Mouse (Mus musculus) urinary bladder, adult 2 months (tissue): Measurements from ENCODE around the gene Bcam. TPM values are rescaled to one million over a fixed set of nuclear protein-coding genes. Genes with fewer than 3 reads are reported as not detected.

Source experiments
- DNase-seq: peaks from one replicate; pipeline ENCODE4 v3.0.0; 2022; ENCODE audit warnings: low spot score
- polyA plus RNA-seq: library from polyadenylated mRNA; depleted of rRNA; stranded (reverse); fragments of >200 nt; gene quantifications from 2 replicates; pipeline ENCODE4 v1.2.3, GENCODE M21; 2012

The Bcam gene
- polyA plus RNA-seq, 1 experiment: 177 TPM

GRCm38 (mm10) chr7:19753587-19753986 is 17.2 kb downstream of the Bcam start:
- no peak for DNase-seq

GRCm38 (mm10) chr7:19752652-19753051 is 18.2 kb downstream of the Bcam start:
- DNase-seq: no peak

- DNase-seq: no peak
These were observed 19.8 kb downstream of the Bcam start for GRCm38 (mm10) chr7:19751070-19751383.

- peak; percentile 86 for DNase-seq
These were observed 20.4 kb downstream of the Bcam start, which contains the start of gene Nectin2 for GRCm38 (mm10) chr7:19750217-19751069. Gene Nectin2, minus strand, starts transcription at chr7:19750483.

GRCm38 (mm10) chr7:19749389-19750216 is 21.2 kb downstream of the Bcam start:
- DNase-seq: peak; percentile 97

GRCm38 (mm10) chr7:19748219-19749195 is 22.3 kb downstream of the Bcam start:
- DNase-seq: no peak

GRCm38 (mm10) chr7:19747420-19748218 is 23.2 kb downstream of the Bcam start:
- no peak for DNase-seq

GRCm38 (mm10) chr7:19746426-19747201 is 24.2 kb downstream of the Bcam start:
- no peak for DNase-seq

- DNase-seq: no peak
These were observed 24.8 kb downstream of the Bcam start for GRCm38 (mm10) chr7:19745971-19746370.

- no peak for DNase-seq
These were observed 26.0 kb downstream of the Bcam start for GRCm38 (mm10) chr7:19744590-19745385.

- no peak for DNase-seq
These were observed 27.0 kb downstream of the Bcam start for GRCm38 (mm10) chr7:19743791-19744190.

- no peak for DNase-seq
These were observed 28.3 kb downstream of the Bcam start for GRCm38 (mm10) chr7:19742468-19742867.

GRCm38 (mm10) chr7:19741329-19742031 is 29.3 kb downstream of the Bcam start:
- DNase-seq: no peak

GRCm38 (mm10) chr7:19740269-19740668 is 30.5 kb downstream of the Bcam start:
- no peak for DNase-seq

GRCm38 (mm10) chr7:19738771-19739170 is 32.0 kb downstream of the Bcam start:
- no peak for DNase-seq

GRCm38 (mm10) chr7:19736389-19737057 is 34.3 kb downstream of the Bcam start:
- DNase-seq: no peak

- no peak for DNase-seq
These were observed 36.6 kb downstream of the Bcam start for GRCm38 (mm10) chr7:19734178-19734666.

- no peak for DNase-seq
These were observed 44.3 kb downstream of the Bcam start for GRCm38 (mm10) chr7:19726541-19726940.
